Mouse (Mus musculus): ENCODE measurements around the gene Hspbap1.
A peak's percentile ranks its signal among the peaks of the same experiment; 100 is the strongest.

Hspbap1 gene

DNA sequence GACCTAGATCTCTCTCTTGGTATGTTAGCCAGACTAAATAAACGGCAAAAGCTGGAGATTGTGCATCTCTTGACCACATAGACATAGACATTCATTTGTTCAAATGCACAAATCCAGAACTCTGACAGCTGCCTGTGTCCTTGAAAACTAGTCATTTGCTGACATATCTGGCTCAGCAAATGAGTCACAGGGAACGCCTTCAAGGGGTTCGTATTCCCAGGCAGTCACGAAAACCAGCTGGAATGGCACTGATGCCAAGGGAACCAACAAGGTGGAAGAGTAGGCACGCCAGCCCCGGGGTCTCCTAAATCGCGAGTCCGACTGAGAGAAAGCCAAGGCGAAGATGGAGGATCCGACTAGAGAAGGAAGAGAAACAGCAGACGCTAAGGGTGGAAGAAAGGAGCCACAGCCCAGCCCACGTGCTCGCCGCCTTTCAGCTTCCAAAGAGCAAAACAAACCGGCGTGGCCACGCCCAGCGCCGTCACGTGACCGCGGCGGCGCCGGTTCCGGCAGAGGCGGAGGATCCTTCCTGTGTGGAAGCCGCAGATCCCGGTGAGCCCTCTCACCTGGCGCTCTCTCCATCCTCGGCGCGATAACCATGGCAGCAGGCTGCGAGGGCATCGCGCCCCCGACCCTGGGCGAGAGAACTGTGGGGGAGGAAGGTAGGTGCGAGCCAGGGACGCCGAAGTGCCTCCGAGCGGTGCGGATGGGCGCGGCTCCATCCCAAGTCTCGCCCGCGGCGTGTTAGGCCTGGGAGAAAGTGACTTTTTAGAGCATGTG, at the start of gene Hspbap1:
Gene Hspbap1, plus strand, starts transcription at position 498 of the 780 bp plus-strand sequence.
- peak; percentile 94 to 95 for DNase-seq (ENCODE audit: low spot score in 2 of 2)

DNA sequence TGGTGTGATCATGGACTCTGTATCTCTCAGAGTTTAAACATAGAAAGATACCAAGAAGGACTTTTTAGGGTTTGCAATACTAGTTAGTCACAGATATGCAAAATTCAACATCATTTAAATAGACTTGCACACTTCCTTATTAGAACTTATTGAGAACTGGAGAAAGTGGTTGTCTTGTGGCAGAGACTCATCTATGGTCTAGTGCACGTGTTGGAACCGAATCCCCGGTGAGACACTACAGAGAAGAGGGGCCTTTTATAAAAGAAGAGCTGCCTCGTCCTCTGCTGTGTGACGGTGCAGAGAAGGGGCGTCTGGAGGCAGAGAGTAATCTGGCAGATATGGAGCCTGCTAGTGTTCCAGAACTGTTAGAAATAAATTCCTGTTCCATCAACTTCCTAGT, 45.6 kb upstream of the Hspbap1 start:
- no peak for DNase-seq (ENCODE audit: low spot score in 2 of 2)

DNA sequence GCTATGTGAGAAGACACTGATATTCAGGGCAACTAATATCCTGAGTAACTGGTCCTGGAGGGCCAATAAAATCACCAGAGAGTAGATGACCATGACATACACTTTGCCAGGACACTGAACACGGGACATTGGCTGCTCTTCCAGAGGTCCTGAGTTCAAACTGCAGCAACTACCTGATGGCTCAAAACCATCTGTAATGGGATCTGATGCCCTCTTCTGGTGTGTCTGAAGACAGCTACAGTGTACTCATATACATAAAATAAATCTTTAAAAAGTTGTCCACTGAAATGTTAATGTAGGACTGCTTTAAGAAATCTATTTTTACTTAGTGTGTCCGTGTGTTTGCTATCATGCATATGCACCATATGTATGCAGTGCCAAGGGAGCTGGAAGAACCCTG, 43.6 kb upstream of the Hspbap1 start:
- DNase-seq (ENCODE audit: low spot score in 2 of 2), result no peak

DNA sequence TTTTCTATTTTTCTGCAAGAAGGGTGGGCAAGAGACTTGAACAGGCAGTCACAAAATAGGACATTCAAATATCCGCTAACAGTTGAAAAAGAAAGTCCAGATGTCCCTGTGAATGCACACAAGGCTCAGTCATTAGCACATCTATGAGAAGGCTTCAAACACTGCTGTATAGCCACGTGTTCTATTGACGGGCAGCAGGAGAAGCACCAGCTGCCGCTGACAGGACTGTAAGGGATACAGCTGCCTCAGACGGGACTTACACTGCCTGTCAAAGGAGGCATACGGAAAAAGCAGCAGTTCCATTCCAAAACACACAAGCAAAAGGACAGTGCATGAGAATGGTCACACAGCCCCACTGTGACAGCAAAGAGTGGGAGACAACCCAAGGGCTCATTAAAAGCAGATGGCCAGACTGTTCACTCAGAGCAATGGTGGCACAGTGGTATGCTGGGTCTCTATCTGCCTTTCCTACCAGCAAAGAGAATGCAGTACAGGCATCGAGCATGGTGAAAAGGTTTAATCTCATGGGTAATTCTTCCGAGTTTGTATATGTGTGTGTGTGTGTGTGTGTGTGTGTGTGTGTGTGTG, 40.9 kb upstream of the Hspbap1 start:
- DNase-seq (ENCODE audit: low spot score in 2 of 2), result peak; percentile 40 to 66

DNA sequence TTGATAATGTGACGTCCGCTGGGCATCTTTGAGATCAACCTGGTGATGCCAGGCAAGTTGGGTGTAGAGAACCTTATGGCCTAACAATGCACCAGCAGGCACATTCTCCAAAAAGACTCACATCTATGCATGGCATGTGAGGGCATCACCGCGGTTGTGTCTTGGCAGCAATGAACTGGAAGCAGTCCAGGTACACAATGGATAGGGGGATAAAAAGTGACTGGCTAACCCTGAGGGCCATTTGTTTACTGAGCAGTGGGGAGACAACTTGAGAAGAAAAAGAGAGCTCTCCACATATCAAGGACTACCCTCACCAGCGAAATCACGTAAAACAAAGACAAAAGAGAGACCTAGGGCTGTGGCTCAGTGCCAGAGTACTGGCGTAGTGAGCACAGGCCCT, 38.1 kb upstream of the Hspbap1 start:
- DNase-seq (ENCODE audit: low spot score in 2 of 2), result no peak

DNA sequence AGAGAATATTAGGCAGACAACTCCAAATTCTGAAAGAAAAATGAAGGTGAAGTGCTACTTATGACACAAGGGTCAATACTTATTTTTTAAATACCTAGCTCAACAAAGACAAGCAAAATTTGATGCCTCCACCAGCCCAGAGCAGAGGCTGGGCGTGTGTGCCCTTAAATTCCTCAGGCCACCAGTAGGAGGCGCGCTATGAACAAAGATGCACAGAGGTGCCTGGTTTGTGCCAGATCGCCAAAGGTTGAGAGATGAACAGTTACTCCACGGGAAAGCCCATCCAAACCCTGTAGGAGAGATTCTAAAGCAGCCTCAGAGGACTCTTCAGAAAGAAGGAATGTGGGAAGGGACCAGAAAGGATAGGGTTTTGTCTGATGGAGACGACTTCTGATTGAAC, 36.1 kb upstream of the Hspbap1 start:
- peak in 1 of 2 experiments; percentile 49 for DNase-seq (ENCODE audit: low spot score in 2 of 2)

DNA sequence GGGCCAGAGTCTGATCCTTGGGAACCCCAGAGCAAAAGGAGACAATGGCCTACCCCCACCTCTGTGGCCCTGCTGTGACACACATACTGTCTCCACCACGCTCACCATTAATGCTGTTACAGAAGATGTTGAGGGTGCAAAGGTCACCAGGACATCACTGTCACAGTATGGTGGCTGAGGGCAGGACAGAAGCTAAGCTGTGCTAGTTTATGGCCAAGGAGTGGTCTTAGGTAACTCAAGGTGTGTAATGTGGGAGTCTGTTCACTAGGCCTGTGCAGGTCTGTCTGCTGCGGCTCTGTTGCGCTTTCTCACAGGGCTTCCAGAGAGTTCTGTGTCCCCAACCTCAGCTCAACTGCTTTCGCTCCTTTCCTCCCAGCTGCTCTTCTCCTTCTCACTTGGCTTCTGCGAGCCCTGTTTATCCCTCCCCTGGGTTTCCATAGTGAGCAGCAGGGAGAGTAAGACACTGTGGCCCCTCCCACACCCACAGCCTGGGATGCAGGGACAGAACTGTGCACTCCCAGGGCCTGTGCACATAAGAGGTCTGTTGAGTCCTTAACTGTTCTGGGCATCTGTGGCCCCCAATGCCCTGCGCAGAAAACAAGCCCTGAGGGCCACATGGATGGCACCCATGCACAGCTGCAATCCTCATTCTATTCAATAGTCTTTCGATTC, 31.9 kb upstream of the Hspbap1 start:
- DNase-seq (ENCODE audit: low spot score in 2 of 2), result no peak

DNA sequence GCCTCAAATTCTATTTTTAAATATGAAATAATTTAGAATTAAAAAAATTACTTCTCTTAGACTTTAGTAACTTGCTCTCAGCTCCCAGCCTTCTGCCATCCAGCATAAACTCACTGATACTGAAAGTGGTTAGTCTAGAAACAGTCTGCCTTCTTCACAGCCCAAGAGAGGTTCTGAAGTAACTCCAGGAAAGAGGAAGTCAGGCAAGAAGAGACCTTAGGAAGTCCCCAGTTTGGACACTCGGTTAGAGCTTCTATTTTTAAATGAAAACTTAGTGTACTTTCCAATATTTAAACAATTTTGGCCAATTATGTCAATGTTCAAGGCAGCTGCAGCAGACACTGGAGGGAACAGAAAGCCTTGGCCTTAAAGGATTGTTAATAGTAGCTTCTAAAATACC, 30.6 kb upstream of the Hspbap1 start:
- DNase-seq (ENCODE audit: low spot score in 2 of 2), result no peak

DNA sequence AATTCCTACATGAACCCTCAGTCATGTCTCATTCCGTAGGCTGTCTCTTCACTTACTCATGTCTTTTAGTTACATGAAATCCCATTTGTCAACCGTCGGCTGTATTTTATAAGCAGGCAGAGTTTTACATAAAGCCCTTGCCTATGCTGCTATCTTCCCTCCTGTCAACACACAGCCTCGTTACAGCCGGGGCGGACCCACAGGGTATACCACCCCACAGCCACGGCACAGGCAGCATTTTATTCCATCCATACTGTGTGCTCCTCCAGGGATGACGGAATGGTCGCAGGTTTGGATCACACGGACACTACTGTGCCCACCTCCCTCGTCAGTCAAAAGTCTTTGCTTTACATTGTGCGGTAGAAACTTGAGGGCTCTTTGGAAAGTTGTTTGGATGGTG, 29.8 kb upstream of the Hspbap1 start:
- DNase-seq (ENCODE audit: low spot score in 2 of 2), result no peak

DNA sequence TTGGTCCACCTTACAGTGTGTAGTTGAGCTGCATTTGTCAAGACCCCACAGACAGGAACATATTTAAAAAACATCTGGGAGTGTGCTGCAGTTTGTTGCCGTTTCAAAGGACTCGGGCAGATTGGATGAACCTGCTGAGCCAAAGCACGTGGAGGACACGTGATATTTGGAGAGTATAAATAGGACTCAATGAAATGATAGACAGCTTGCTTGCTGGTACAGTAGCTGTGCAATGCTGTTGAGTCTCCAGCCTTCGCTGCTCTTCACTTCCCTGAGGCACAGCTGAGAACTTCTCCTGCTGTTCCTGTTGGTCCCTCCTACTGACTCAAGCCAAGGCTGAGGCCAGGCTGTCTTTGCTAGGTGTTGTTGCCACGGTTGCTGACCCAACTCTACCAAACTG, 29.2 kb upstream of the Hspbap1 start:
- no peak for DNase-seq (ENCODE audit: low spot score in 2 of 2)

DNA sequence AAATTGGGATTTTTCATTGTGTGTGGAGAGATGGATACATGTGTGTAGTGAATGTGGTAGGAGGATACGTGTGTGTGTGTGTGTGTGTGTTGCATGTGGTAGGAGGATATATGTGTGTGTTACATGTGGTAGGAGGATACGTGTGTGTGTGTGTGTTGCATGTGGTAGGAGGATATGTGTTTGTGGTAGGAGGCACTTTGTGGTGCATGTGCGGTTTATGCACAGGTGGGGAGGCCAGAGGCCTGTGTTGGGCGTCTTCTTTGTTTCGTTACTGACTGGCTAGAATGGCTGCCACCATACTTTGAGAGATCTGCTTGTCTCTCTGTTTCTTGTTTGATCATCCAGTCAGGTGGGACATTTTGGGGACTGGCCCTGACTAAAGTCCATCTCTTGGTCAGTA, 28.6 kb upstream of the Hspbap1 start:
- no peak for DNase-seq (ENCODE audit: low spot score in 2 of 2)

DNA sequence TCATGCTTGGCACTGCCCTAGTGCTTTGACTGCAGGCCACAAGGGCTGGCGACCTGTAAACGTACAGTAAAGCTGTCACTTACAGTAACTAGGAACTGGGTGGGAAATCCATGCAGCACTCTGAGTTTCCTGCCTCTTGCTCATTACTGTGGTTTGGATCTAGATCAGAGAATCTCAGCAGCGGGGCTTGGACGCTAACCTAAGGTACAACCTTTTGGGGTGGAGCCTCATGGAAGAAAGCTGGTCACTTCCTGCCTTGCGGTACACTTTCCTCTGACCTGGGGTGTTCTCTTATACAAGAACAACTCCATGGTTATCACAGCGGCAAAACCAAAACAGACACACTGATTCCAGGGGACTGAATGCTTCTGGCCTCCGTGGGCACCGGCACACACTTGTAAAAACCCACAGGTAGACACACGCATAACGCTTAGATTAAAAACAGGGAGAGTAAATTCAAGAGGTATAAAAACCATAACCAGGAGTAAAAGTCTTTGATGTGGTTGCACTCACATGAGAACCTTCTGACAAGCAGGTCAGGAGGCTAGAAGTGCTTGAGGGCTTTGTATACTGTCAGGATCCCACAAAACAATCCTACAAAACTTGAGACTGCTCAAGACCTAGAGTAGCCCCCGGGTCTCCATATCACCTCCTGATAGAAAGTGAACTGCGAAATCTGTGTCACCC, 27.8 kb upstream of the Hspbap1 start:
- no peak for DNase-seq (ENCODE audit: low spot score in 2 of 2)

DNA sequence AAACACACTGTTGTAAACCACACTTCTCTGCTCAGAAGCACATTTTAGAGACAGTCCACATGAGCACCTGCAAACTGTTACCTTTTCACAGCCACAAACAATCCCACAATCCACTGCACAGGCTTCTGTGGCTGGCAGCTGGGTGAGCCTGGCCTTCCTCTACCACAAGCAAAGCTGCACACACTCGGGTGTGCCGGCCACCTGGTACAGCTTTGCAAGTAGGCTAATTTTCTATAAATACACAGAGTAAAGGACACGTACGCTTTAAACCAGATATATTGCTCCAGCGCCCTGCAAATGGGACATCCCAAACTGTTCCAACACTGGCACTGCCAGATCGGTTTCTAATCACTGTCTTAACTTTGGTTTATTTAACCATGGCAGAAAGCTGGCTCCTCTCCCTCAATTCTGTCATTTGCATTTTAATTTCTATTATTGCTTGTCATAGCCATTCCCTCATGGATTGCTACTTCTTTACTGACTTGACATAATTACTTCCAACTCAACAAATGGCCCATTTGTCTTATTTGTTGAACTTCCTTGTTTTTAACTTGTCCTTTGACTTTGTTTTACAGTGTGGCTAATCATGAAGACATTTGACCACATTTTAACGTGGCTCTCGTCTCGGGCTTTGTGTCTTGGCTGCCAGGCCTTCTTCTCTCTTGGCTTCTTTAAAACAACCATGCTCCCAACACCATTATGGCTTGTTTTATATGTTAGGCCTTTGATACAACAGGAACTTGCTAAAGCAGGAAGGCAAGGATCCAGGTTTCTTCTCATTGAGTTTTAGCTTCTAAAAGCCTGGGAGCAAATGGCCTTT, 22.5 kb upstream of the Hspbap1 start:
- DNase-seq (ENCODE audit: low spot score in 2 of 2), result no peak

DNA sequence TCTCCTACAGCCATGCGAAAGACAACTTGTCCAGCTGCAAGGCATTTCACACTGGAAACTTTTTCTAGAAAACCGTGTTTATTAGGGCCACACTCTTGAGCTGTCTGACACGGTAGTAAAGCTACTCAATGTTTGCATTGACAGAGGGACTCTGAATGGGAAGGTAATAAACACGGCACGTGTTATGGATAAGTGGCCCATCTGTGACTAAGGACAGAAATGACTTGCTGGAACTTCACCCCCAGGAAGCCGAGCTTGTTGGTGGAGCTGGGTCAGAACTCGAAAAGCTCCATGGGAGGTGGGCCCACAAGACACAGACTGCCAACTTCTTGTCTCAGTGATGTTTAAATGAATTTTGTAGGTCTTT, 22.0 kb upstream of the Hspbap1 start:
- no peak for DNase-seq (ENCODE audit: low spot score in 2 of 2)

DNA sequence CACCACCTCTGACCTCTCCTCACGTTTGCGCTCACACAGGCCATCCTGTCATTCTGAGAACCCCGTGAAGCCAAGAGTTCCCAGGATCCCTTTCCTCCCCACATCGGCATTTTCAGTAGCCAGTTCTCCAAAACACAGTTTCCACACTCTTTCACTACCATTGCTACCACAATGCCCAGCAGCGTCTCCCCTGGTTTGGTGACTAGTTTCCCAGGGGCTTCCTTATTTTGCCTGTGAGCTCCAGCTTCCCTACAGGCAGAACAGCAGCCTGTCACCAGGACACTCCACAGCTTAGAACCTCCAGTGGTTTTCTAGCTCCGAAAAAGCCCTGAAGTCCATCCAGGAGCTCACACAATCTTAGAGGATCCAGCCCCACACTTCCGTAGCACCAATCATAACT, 20.8 kb upstream of the Hspbap1 start:
- DNase-seq (ENCODE audit: low spot score in 2 of 2), result no peak

DNA sequence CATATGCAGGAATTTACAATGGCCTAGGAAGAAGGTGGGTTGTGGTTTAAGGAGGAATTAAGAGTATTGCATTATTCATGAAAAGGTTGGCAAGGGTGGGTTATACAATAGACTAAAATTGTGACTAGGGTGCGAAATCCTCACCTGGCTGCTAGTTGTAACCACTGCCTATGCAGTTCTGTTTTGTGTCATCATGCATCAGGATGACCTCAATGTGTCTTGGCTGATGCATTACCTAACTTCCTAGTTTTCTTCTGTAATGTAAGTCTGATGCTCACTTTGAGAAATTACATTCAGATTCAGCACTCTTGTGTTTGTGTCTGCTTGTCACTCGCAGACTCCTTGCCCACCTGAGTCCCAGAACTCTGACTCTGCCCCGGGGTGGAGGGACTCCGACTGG, 18.3 kb upstream of the Hspbap1 start:
- DNase-seq (ENCODE audit: low spot score in 2 of 2), result no peak

DNA sequence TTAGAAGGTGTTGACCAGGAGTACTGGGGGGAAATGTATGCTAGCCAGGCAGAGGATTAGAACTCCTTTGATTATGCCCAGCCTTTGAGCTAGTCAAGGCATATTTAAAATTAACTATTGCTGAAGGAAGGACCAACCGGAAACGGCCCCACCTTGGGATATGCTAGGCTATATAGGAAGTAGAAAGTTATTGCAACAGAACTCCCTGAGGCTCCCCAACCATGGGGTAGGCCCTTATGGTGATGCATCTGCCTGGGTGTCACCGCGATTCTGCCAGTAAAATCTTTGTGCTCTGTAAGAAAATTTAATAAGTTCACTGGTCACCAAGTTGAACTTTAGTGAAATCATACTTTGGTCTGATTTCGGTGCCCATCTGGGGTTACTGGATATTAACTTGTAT, 16.2 kb upstream of the Hspbap1 start:
- DNase-seq (ENCODE audit: low spot score in 2 of 2), result no peak

DNA sequence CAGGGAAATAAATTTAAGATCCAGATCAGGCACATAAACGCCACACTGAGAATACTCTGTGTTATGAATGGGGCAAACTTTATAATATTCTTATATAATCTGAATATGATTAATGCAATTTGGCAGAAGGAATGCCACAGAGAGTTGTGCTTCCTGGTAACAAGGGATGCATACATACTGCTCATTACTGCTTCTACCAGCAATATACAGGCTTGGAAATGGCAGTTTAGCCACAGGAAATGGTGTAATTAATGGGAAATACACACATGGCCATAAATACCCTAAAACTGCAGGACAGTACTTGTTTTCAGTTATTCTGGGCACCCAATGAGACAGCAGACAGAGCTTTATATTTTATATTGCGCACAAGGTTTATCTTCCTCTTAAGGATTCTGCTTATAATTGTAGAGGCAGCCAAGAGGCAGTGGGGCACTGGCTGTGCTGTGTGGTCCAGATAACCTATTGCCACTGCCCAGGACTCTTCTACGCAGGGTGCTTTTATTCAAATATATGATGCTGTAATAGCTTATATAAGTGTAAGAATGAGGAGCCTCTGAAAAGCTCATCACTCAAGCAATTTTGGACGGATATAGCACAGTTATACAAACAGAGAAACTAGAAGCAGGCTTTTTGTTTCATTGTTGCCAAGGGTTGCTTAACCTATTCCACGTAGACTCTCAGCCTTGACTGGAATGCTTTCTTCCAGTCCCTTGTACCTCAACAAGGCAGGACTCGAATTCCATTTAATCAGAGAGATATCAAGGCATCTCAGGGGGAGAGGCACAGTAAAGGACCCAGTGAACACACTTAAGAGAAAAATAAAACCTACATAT, 14.5 kb upstream of the Hspbap1 start:
- DNase-seq (ENCODE audit: low spot score in 2 of 2), result no peak

DNA sequence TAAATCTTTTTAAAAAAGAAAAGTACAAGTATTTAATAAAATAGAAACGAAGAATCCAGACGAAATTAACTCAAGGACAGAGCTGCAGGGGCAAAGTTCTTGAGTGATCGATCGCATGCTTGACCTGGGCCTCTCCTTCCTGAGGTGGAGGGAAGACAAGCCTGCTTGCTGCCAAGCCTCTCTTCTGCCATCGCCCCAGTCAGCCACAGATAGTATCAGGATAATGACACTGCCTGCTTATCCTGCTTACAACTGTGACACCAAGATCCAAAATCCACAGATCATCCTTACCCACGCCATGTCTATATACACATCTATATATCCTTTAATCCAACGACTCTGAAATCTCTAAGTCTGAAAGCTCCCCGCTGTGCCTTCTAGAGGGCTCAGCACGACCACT, 13.5 kb upstream of the Hspbap1 start:
- no peak for DNase-seq (ENCODE audit: low spot score in 2 of 2)

DNA sequence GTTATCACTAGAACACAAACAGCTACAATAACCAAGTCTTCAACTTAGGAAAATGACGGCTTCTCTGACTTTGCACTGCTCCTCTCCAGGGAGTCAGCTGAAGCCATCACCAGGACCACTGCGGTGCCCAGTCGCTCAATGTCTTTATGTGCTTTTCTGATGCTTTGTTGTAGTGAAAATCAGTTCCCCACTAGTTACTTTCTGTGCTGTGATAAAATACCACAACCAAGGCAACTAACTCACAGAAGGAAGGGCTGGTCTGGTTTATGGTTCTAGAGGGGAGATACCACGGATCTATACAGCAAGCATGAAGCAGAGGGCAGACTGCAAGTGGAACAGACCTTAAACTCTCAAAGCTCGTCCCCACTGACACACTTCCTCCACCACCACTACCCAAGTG, 10.8 kb upstream of the Hspbap1 start:
- no peak for DNase-seq (ENCODE audit: low spot score in 2 of 2)
